Mouse (Mus musculus) CD4-positive, CD25-positive, alpha-beta regulatory T cell, adult 9 weeks (primary cell): Measurements from ENCODE around the gene Clpx. TPM values are rescaled to one million over a fixed set of nuclear protein-coding genes. Genes with fewer than 3 reads are reported as not detected.

Experiments used
- polyA plus RNA-seq: library from polyadenylated mRNA; unstranded; fragments of 100-300 nt; shearing (Covaris generic); gene quantifications from one replicate; pipeline ENCODE4 v1.2.1, GENCODE M21; 2017

Clpx gene
- polyA plus RNA-seq: 43.2 TPM

DNA sequence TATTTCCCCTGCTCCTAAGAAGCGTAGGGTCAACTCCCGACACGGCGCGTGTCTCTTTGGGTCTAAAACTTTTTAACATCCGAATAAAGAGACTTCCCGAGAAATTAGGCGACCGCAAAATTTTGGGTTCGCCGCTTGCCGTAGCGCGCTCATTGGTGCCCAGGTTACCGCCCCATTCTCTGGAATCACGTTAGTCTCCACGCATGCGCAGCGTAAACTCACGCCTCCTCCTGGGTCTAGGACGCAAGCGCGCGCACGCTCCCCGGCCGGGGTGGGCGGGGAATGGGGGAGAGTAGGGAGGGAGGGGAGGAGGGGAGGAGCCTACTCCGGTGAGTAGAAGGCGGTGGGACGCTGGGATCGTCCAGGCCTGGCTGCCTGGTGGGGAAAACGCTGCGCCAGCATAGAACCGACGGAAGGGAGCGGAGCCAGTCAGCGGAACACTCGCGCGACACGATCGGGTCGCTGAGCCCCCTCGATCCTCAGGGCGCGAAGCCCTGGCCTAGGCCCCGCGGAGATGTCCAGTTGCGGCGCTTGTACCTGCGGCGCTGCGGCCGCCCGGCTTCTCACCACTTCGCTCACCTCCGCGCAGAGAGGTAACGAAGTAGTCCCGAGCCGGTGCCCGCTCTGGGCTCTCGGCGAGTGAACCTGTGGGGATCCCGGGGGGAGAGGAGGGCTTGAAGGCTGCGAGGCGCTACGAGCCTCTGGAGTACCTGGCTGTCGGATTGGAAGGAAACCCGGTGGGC is at the start of gene Clpx:
Gene Clpx (plus strand): TSS at position 288 of the 743 bp plus-strand sequence.

DNA sequence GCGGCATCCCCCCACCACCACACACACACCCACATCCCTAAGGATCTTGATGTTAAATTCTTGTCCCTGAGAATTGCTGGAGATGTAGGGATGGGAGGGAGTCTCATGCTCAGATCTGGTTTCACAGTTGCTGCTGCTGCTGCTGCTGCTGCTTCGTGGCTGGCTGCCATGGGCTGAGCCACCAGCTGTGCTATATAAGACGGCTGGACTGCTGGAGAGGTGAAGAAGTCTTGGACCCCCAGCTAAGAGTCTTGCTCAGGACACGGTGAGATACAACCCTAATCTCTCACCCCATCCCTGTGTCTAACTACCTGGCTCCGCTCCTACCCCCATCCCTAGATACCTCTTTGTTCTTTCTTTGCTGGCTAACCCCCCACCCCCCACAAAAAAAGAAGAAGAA is 29.1 kb upstream of the Clpx start, which contains the start of gene Cilp:
Gene Cilp (plus strand): TSS at position 222 of the 400 bp plus-strand sequence.

DNA sequence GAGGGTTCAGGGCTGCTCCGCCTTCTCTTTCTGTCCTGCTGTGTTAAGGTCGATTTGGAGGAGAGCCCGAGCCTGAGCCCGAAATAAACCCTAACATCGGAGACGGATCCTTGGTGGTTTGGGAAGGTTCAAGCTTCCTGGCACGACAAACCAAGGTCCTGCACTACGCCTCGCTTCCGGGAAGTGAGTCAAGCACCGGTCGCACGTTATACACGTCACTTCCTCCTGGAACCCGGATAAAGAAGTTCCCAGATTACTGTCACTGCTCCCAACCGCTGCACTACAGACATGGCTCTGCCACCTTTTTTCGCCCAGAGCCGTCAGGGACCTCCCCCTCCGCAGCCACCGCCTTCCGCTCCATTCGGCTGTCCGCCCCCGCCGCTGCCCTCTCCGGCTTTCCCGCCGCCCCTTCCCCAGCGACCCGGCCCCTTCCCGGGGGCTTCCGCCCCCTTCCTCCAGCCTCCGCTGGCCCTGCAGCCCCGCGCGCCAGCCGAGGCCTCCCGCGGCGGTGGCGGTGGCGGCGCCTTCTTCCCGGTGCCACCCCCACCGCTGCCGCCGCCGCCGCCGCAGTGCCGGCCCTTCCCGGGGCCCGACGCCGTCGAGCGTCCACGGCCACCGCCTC is 51.9 kb downstream of the Clpx start, which contains the start of gene Pdcd7:
Gene Pdcd7 (plus strand): TSS at position 251 of the 622 bp plus-strand sequence.

DNA sequence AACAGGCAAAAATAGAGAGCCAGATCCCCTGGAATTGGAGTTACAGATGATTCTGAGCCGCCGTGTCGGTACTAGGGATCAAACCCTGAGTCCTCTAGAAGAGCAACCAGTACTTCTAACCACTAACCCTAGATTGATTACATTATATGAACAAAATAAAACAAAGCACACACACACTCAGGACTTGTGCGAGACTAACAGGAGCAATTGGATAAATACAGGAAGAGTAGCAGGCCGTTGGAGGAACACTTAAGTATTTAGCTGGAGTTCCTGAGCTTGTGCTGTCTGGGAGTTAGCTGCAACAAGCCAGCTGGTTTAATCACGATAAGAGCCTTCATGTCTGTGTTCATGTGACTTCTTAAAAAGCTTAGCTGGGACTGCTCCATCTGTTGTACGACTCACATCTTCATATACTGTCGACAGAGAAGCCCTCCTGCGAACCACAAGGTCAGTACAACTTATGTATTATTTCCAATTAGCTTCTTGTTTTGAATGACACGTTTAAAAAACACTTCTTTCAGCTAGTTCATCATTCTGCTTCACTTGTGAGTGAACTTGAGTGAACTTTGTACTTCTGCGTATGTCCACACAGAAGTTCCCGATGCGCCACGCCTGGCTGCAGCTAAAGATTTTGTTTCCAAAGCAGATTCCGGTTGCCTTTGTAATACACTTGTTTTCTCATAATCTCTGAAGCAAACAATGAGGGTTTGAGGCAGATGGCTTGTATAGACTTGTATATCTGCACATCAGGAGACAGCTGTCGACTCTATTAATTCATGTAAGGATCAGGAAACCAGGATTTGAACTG is 66.8 kb downstream of the Clpx start, which contains the start of gene Ubap1l:
Gene Ubap1l (plus strand): TSS at position 401 of the 808 bp plus-strand sequence.

Other genes starting within 250 kb of the Clpx start
- 0.11 TPM for gene Igdcc4, start 192.8 kb upstream of the Clpx start, polyA plus RNA-seq
- not detected for gene Igdcc3, start 153.1 kb upstream of the Clpx start, polyA plus RNA-seq
- 7.0 TPM for gene Parp16, start 98.9 kb upstream of the Clpx start, polyA plus RNA-seq
- gene Cilp, start 29.1 kb upstream of the Clpx start, polyA plus RNA-seq: not detected
- gene Pdcd7, start 51.8 kb downstream of the Clpx start, polyA plus RNA-seq: 3.6 TPM
- gene Ubap1l, start 66.8 kb downstream of the Clpx start, polyA plus RNA-seq: not detected
- gene Kbtbd13, start 97.4 kb downstream of the Clpx start, polyA plus RNA-seq: not detected
- not detected for gene Rasl12, start 104.2 kb downstream of the Clpx start, polyA plus RNA-seq
- not detected for gene Slc51b, start 128.7 kb downstream of the Clpx start, polyA plus RNA-seq
- gene Mtfmt, start 141.5 kb downstream of the Clpx start, polyA plus RNA-seq: 40.2 TPM
- gene Spg21, start 166.7 kb downstream of the Clpx start, polyA plus RNA-seq: 58.4 TPM
- gene Ankdd1a, start 225.9 kb downstream of the Clpx start, polyA plus RNA-seq: not detected